Mouse (Mus musculus) bone marrow macrophage, adult 2 months (primary cell): Measurements from ENCODE around the gene Mvb12b. TPM values are rescaled to one million over a fixed set of nuclear protein-coding genes. Genes with fewer than 3 reads are reported as not detected.

Source experiments
- H3K27ac ChIP-seq: 2 replicates; pipeline ENCODE4 v1.5.1; 2012; ENCODE audit warnings: low read depth, low read length; ENCODE audit not compliant: insufficient read depth
- H3K4me1 ChIP-seq: 2 replicates; pipeline ENCODE4 v1.6.1; 2012; ENCODE audit warnings: low read length; ENCODE audit not compliant: control insufficient read depth, insufficient read depth
- H3K4me3 ChIP-seq: 2 replicates; pipeline ENCODE4 v1.5.1; 2012; ENCODE audit warnings: mild to moderate bottlenecking, low read length, moderate library complexity; ENCODE audit not compliant: insufficient read depth
- CTCF ChIP-seq: IDR thresholded peaks from 2 replicates; pipeline ENCODE4 v1.5.1; 2012; ENCODE audit warnings: low read depth, mild to moderate bottlenecking, low read length, moderate library complexity
- POLR2A ChIP-seq: IDR thresholded peaks from 2 replicates; pipeline ENCODE4 v1.6.1; 2012; ENCODE audit warnings: mild to moderate bottlenecking, low read depth, low read length, borderline replicate concordance
- polyA plus RNA-seq: library from polyadenylated mRNA; stranded (reverse); fragments of >200 nt; gene quantifications from 2 replicates; pipeline ENCODE4 v1.2.4, GENCODE M21; 2012; ENCODE audit not compliant: missing spikeins, insufficient read depth, insufficient read length

Mvb12b gene
- polyA plus RNA-seq, 1 experiment: 17.0 TPM

DNA sequence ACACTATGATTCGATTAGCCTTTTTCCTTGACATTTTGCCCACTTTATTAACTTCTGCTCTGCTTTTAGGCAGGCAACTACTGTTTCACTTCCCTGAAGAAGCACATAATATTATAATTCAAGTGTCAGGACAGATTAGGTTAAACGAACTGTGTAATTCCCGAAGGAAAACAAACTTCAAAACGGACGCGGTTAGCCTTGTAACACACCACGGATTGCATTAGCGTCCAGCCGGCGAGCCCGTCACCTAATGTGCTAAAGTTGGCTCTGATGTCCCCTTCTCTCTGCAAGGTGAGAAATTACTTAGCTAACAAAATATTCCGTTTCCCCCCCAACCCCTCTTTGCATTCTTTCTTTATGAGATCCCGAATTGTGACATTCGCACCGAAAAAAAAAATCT lies 170.9 kb downstream of the Mvb12b start:
- H3K27ac ChIP-seq: no peak overlapping the region
- no peak for TF ChIP-seq CTCF
- H3K4me3 ChIP-seq: no peak overlapping the region
- peaks cover 3% of the 10 kb centered on the region; the same call in 1 of the 2 replicates for H3K4me1 ChIP-seq

DNA sequence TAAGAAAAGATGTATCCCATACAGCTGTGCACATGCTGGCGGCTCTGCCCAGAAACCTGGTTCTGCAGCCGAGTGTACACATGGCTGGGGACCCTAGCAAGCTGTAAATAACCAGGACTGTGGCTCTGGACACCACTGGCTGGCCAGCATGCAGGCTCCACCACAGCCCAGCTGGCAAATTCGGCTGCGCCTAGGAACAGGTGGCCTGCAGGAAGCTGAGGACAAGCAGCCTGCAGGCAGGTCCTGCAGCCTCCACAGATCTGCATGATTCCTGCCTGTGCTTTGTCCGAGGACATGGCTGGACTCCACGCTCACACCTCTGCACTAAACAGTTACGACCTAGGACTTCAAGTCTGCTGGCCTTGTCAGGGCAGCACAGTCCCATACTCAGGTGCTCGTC lies 172.8 kb downstream of the Mvb12b start:
- peaks cover 3% of the 10 kb centered on the region; the same call in 1 of the 2 replicates for H3K4me1 ChIP-seq
- TF ChIP-seq CTCF (no peak), POLR2A (no peak)
- no peak overlapping the region for H3K27ac ChIP-seq
- H3K4me3 ChIP-seq: no peak overlapping the region

DNA sequence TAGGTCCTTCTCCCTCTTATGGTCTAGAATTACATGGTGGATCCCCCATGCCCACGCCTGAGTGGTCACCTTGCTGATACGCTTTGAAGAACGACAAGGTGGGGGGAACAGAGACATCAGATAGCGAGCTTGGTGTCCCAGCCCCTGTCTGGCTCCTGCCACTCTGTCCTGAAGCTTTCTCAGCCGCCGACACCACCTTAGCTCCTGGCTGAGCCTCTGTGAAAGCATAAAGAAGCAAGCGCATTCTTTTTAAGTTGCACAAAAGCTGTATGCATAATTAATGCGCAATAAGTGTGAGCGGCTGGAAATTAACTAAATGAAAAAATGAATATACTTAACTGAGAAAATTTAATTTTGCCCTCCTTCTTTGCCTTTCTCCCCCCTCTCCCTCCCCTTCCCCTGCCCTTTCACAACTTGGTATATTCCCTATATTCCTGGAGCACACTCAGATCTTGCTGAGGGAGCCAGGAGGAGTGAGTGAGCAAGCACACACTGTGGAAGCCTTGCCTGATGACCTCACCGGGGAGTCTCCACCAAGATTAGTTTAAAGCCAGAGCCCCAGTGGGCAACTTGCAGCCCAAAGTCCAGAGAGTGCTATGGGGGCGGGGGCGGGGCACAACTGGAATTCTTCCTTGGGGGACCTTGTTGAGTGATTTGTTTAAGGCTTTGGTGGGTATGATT lies 174.0 kb downstream of the Mvb12b start:
- H3K4me3 ChIP-seq: no peak overlapping the region
- peaks cover 3% of the 10 kb centered on the region; the same call in 1 of the 2 replicates for H3K4me1 ChIP-seq
- no peak for TF ChIP-seq CTCF
- TF ChIP-seq POLR2A: no peak
- no peak overlapping the region for H3K27ac ChIP-seq

DNA sequence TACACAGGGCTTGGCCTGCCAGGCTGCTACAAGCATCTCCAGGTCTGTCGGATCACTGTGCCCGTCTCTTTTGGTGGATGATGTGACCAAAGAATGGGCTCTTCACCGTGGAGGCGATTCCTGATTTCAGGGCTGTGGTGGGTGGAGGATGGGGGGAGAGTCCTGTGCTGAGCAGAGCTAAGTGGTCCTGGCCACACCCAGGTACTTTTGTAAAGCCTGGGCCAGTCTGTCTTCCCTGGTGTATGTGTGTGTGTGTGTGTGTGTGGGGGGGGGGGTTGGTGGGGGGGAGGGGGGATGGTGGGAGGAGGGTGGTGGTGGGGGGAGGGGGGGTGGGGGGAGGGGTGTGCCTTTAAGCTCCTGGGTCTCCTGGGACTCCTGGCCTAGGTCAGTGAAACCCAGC lies 174.9 kb downstream of the Mvb12b start:
- no peak for TF ChIP-seq CTCF
- no peak for TF ChIP-seq POLR2A
- peaks cover 3% of the 10 kb centered on the region; the same call in 1 of the 2 replicates for H3K4me1 ChIP-seq
- no peak overlapping the region for H3K4me3 ChIP-seq
- H3K27ac ChIP-seq: no peak overlapping the region

DNA sequence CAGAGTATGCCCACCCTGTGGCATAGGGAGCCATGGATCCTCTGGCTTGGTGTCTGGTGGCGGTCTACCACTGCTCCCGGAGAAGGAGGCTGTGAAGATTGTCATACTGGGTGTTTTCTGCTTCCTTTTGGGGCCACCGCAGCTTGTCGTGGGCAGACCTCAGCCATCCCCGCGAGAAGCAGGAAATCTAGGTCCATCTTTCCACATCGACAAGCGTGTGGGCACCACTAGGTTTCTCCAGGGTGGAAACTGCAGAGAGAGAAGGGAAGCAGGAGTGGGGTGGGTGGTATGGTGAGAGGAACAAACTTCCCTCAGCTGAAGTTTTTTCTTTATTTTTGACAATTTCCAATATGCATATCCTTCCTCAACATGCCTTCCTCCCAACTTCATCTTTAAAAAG lies 178.9 kb downstream of the Mvb12b start:
- no peaks in the 10 kb centered on the region for H3K4me1 ChIP-seq
- H3K27ac ChIP-seq: no peak overlapping the region
- TF ChIP-seq POLR2A: no peak
- TF ChIP-seq CTCF: no peak
- no peak overlapping the region for H3K4me3 ChIP-seq

DNA sequence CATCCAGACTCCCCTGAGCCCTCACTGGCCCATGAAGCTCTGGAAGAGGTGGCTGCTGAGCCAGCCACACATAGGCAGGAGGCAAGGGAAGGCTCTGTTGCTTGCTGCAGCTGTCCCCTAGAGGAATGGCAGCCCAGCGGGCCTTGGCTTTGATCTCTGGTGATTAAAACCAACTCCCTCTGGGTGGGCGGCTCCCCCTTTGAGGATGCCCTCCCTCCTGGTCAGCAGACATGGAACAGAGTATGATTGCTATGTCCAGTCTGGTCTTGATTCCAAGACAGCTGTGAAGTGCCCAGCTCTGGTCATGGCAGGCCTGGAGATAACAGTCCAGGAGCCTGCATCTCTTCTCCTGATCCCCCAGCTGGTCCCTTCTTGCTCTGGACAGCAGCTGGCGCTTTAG lies 179.7 kb downstream of the Mvb12b start:
- Histone ChIP-seq H3K4me1 (no peaks in the 10 kb centered on the region), H3K27ac (no peak overlapping the region), H3K4me3 (no peak overlapping the region)
- no peak for TF ChIP-seq CTCF
- no peak for TF ChIP-seq POLR2A

DNA sequence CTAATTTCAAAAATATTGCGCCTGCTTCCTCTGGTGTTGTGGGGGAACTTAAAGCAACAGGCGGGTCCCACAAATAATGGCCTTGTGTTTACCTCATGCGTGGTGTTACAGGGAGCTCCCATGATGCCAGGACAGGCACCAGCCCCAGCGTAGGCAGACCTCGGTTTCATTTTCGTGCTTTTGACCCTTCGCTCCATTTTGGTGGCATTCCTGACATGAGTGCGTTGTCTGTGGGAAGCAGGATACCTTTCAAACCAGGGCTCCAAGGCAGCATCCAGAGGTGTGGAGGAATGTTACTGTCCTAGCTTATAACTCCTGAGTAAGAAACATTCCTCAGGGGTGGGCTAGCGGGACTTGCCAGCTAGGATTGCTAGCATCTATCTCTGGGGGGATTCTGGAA lies 181.3 kb downstream of the Mvb12b start:
- TF ChIP-seq POLR2A (no peak), CTCF (no peak)
- Histone ChIP-seq H3K4me3 (no peak overlapping the region), H3K27ac (no peak overlapping the region)

DNA sequence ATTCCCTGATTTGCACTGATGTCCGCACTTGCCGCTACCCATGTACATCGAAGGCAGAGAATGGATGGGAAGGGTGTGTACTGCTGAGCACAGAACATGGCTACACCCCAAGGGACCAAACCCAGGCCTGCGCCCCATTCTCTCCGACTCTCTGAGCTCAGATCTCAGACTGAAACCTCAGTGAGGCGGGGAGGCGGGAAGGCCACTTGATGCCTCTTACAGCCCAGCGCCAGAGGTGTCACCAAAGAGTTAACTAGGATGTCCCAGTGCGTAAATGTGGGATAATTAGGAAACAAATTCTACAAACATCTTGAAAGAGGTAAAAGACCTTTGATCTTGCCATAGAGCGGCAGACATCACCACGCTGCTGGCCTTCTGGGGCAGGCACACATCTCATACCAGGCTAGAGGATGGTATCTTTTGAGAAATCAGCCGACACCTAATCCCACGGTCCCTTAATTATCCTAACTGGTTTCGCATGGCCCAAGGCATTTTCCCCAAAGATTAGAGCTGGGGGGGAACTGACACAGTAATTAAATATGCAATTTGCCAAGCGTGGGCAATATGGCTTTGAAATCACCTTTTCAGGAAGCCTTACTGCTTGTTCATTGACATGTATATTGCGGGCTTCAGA lies 181.9 kb downstream of the Mvb12b start:
- TF ChIP-seq CTCF: no peak
- TF ChIP-seq POLR2A: no peak

More for the DNA sequence above, 181.3 kb downstream of the Mvb12b start:
- H3K4me1 ChIP-seq: no peaks in the 10 kb centered on the region

DNA sequence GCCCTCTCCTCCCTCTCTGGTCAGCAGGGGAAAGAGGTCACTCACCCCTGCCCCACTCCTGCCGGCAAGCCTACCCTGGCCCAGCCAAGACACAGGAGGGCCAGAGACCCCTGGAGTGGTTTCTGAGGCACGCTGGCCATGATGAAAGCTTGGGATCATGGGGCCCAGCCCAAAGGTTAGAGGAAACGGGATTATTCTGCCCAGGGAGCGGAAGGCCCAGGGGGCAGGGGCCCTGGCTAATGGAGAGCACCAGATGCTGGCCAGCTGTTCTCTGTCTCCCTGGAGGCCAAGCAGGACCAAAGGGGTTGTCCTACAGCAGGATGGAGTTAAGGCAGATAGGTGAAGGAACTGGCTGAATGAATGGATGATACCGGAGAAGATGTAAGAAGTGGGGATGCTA lies 184.5 kb downstream of the Mvb12b start:
- Histone ChIP-seq H3K4me3 (no peak overlapping the region), H3K27ac (no peak overlapping the region), H3K4me1 (no peaks in the 10 kb centered on the region)
- TF ChIP-seq CTCF (no peak), POLR2A (no peak)

More for the DNA sequence above, 181.9 kb downstream of the Mvb12b start:
- Histone ChIP-seq H3K4me3 (no peak overlapping the region), H3K27ac (no peak overlapping the region), H3K4me1 (no peaks in the 10 kb centered on the region)

DNA sequence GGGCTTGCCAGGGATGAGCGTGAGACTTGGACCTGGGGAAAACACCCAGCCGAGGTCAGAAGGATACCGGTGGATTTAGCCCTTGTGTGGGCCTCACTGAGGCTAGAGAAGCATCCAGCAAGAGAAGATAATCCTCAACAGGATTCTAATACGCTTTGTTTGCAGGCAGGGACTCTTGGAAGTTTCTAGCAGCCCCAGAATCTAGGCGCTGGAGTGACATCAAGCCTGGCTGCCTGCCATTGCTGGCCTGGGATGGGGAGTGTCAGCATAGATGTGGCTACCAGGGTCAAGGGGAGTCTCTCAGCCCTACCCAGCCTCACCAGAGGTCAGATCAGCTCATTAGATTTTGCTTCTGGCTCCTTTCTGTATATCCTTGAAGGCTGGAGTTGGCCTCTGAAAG lies 185.0 kb downstream of the Mvb12b start:
- Histone ChIP-seq H3K4me3 (no peak overlapping the region), H3K27ac (no peak overlapping the region), H3K4me1 (no peaks in the 10 kb centered on the region)
- no peak for TF ChIP-seq CTCF
- TF ChIP-seq POLR2A: no peak

DNA sequence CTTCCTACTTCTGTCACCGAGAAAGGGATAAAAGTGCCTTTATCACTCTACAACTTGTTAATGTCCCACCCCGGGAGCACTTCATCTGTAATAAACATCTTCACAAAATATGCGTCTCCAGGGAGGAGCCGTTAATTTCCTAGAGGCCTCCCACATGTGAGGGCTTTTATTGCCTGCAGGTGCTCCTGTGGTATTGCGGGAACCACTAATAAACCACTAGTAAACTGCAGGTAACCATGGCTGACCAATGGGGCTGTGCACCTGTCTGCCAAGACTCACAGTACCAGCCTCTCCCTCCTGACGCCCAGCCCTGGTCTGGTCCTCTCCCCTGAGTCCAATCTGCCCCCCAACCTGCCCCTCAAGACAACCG lies 186.3 kb downstream of the Mvb12b start:
- TF ChIP-seq CTCF: no peak
- no peak for TF ChIP-seq POLR2A
- Histone ChIP-seq H3K27ac (no peak overlapping the region), H3K4me3 (no peak overlapping the region), H3K4me1 (no peaks in the 10 kb centered on the region)
